Mouse (Mus musculus): Measurements from ENCODE around the gene Hnf4a.
"Not testable (repeated sequence)": the region's sequence is repeated elsewhere in the genome, so short reads cannot be mapped to it uniquely, and the experiment has no call there.

Hnf4a gene

GRCm38 (mm10) chr2:163506300-163507004 is at the start of gene Hnf4a:
Gene Hnf4a, plus strand, starts transcription at chr2:163506808.
- DNase-seq: no peak

GRCm38 (mm10) chr2:163458539-163459265 is 47.9 kb upstream of the Hnf4a start:
- DNase-seq: no peak

- DNase-seq: no peak
Measured at GRCm38 (mm10) chr2:163459380-163459779, 47.2 kb upstream of the Hnf4a start.

- no peak for DNase-seq
Measured at GRCm38 (mm10) chr2:163460622-163461021, 46.0 kb upstream of the Hnf4a start.

- DNase-seq: not testable (repeated sequence)
Measured at GRCm38 (mm10) chr2:163461307-163461706, 45.3 kb upstream of the Hnf4a start.

- DNase-seq: no peak
Measured at GRCm38 (mm10) chr2:163462386-163462785, 44.2 kb upstream of the Hnf4a start.

- no peak for DNase-seq
Measured at GRCm38 (mm10) chr2:163462801-163463200, 43.8 kb upstream of the Hnf4a start.

- no peak for DNase-seq
Measured at GRCm38 (mm10) chr2:163463251-163463769, 43.3 kb upstream of the Hnf4a start.

- DNase-seq: no peak
Measured at GRCm38 (mm10) chr2:163463998-163464397, 42.6 kb upstream of the Hnf4a start.

- DNase-seq: no peak
Measured at GRCm38 (mm10) chr2:163464562-163464961, 42.0 kb upstream of the Hnf4a start.

- no peak for DNase-seq
Measured at GRCm38 (mm10) chr2:163466771-163467170, 39.8 kb upstream of the Hnf4a start.

- DNase-seq: no peak
Measured at GRCm38 (mm10) chr2:163467585-163467984, 39.0 kb upstream of the Hnf4a start.

GRCm38 (mm10) chr2:163468866-163469265 is 37.7 kb upstream of the Hnf4a start:
- DNase-seq: no peak

GRCm38 (mm10) chr2:163469711-163470110 is 36.9 kb upstream of the Hnf4a start:
- no peak for DNase-seq

GRCm38 (mm10) chr2:163471136-163471535 is 35.5 kb upstream of the Hnf4a start:
- no peak for DNase-seq

- no peak for DNase-seq
Measured at GRCm38 (mm10) chr2:163471710-163472465, 34.7 kb upstream of the Hnf4a start.

GRCm38 (mm10) chr2:163472466-163472851 is 34.1 kb upstream of the Hnf4a start, which contains the start of gene Fitm2:
Gene Fitm2, minus strand, starts transcription at chr2:163472629.
- DNase-seq: peak; percentile 97

GRCm38 (mm10) chr2:163480191-163480825 is 26.3 kb upstream of the Hnf4a start:
- DNase-seq: peak; percentile 39

GRCm38 (mm10) chr2:163481539-163482029 is 25.0 kb upstream of the Hnf4a start:
- DNase-seq: no peak

GRCm38 (mm10) chr2:163487360-163487759 is 19.2 kb upstream of the Hnf4a start:
- DNase-seq: no peak

GRCm38 (mm10) chr2:163489725-163490291 is 16.8 kb upstream of the Hnf4a start:
- DNase-seq: no peak

GRCm38 (mm10) chr2:163490656-163491055 is 16.0 kb upstream of the Hnf4a start:
- DNase-seq: no peak
